Mouse (Mus musculus): ENCODE measurements at regions not wholly inside any gene's neighbourhood (a gene's known extent, or its start where the extent isn't known, plus 50 kb on each side); places are given as distances from the start of the nearest gene placed in this dataset.

DNA sequence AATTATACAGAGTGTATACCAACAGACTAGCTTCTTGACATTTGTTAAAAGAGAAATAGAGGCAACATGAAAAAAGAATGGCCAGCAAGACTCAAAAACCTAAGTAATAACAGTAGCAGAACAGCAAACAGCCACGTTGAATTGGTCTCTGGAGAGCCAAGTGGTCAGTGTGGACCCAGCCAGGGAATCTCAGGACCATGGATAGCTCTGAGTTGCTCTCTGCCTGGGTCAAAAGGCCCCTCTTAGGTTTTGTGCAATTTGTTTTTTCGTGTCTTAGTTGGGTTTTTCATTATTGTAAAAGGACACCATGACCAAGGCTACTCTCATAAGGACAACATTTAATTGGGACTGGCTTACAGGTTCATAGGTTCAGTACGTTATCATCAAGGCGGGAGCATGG lies 60.8 kb upstream of the Lclat1 start:
- no peak for TF ChIP-seq CTCF (IDR thresholded peaks at IDR 0.05; ENCODE audit: low read depth)
- no peak for TF ChIP-seq EP300 (IDR thresholded peaks at IDR 0.05; ENCODE audit: low read depth)
